Mouse (Mus musculus) cerebellum, adult 8-10 months (tissue): ENCODE measurements at regions not wholly inside any gene's neighbourhood (a gene's known extent, or its start where the extent isn't known, plus 50 kb on each side); places are given as distances from the start of the nearest gene placed in this dataset.

Experiments
- DNase-seq: peaks from one replicate; pipeline ENCODE4 v3.0.0; 2022

DNA sequence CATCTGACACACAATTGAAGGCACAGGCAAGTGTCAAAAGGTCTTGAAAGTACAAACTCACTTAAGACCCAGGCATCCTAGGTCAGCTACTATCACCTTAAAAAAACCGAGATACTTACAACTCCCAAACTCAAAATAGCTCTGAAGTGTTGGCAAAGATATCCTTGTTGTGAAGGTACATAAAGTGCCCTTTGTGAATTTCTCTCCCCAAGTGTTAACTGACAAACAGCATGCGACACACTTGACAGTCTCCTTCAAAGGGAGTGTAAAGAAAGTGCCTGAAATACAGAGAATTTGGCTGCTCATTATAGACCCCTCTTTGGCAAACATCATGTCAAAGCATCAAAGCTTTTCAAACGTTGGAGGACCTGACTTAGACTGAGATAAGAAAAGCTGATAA is 2634.2 kb downstream of the 9330182O14Rik start:
- no peak for DNase-seq

DNA sequence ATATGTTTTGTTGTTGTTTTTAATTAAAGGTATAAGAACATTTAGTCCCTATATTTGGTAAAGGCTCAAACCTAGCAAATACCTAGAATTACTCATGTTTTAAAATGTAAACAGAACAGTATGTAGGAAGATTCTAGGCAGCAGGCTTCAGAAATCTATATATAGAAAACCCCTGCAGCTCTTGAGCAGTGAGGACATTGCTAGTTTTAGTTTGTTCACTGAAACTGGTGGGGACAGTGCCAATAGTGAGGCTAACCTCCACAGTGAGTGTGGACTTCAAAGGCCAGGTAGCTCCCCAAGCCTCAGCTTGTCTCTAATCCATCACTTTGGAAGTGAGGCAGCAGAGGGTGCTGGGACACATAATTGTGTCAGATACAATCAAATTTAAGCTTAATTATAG is 2645.7 kb downstream of the 9330182O14Rik start:
- no peak for DNase-seq

DNA sequence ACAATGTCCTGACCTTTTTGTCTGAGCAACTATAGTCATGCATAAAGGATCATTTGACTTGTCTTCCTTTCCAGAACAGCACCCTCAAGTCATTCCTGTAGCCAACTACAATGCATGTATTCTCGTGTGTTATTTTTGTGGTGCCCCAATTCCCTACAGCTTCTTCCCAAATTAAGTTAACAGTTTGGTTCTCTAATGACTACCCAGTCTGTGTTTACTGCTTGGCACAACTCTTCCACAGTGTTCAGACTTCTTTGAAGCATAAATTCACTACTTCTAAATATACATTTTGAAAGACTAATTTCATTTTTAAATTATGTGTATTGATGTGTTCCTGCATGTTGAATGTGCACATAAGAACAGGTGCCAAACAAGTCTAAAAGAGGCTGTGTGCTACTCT is 2667.1 kb downstream of the 9330182O14Rik start:
- DNase-seq, result no peak

- DNase-seq, result no peak
Measured at GRCm38 (mm10) chr15:42810871-42811490, 2676.8 kb downstream of the 9330182O14Rik start.

- DNase-seq, result no peak
Measured at GRCm38 (mm10) chr15:42815026-42815724, 2681.0 kb downstream of the 9330182O14Rik start.

GRCm38 (mm10) chr15:42838839-42839238 is 2704.7 kb downstream of the 9330182O14Rik start:
- DNase-seq, result no peak

- DNase-seq, result no peak
Measured at GRCm38 (mm10) chr15:42850003-42850402, 2715.8 kb downstream of the 9330182O14Rik start.

DNA sequence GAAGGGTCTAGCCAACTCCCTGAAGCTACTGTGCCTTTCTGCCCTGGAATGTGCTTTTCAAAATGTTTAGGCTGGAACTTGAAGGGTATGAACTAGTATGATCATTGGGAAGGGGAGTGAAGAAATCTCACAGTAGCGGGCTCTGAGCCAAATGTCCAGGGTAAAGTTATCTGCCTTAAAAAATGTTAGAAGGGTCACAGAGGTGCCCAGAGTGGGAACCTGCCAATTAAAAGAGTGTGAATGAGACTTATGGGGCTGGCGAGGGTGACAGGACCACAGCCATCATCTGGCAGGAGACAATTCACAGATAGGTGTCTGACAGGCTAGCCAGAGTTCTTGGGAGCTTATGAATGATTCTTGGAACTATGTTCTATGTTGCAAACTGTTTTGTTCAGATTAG is 2738.3 kb downstream of the 9330182O14Rik start:
- DNase-seq, result no peak

GRCm38 (mm10) chr15:42894611-42895010 is 2760.4 kb downstream of the 9330182O14Rik start:
- no peak for DNase-seq

DNA sequence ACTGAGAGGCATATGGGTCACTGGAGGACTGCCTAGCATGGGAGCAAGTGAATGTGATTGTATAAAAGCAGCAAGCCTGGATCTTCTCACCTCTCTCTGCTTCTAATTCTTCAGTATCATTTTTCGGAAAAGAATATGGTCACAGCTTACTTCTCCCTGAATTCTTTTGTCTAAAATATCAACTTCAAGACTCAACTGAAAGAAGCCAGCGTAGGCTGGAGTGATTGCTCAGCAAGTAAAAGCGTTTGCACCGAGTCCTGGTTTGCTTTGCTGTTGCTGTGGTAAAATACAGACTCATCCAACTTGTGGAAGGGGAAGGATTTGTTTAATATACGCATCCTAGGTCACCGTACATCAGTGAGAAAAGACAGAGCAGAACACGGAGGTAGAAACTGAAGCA is 2765.9 kb downstream of the 9330182O14Rik start:
- DNase-seq, result no peak

GRCm38 (mm10) chr15:42901782-42902181 is 2767.6 kb downstream of the 9330182O14Rik start:
- DNase-seq, result no peak

GRCm38 (mm10) chr15:42911357-42911756 is 2777.2 kb downstream of the 9330182O14Rik start:
- DNase-seq, result no peak

GRCm38 (mm10) chr15:42912880-42913279 is 2778.7 kb downstream of the 9330182O14Rik start:
- no peak for DNase-seq

GRCm38 (mm10) chr15:42913285-42913684 is 2779.1 kb downstream of the 9330182O14Rik start:
- no peak for DNase-seq

DNA sequence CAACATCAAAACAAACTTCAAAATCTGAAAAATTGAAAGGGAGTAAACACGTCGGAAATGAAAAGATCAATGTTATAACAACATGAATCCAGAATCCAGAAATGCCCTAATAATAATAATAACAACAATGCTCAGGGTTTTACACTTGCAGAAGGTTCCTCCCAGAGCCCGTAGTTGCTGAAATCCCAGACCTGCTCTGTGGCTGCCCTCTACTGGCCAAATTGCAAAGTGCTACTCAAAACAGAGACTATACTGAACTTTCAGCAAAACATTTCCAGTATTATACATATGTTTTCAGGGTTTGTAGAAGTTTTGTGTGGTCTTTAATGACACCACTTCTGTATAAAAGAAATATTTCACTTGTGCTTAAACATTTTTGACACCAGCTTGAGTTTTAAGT is 2779.9 kb downstream of the 9330182O14Rik start:
- peak; percentile 47 for DNase-seq

GRCm38 (mm10) chr15:42915195-42915594 is 2781.0 kb downstream of the 9330182O14Rik start:
- no peak for DNase-seq

- no peak for DNase-seq
Measured at GRCm38 (mm10) chr15:42921618-42922017, 2787.5 kb downstream of the 9330182O14Rik start.

- DNase-seq, result no peak
Measured at GRCm38 (mm10) chr15:42928331-42928730, 2794.2 kb downstream of the 9330182O14Rik start.

DNA sequence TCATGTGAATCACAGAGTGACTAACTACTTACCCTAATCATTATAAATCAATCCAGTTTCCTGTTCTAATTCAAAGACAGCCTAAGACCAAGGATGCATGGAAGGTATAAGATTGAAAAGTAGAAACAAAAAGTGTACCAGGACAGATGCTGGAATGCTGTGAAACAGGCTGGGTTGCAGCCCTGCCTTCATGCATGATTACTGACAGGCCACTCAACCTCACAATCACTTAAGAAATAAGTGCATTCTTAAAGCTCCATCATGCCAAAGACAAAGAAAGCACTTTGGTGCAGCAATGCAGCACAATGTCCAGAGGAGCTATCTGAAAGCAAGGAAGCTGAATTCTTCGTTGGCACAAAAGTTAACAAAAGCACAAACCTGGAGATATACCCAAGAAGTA is 2810.4 kb downstream of the 9330182O14Rik start:
- no peak for DNase-seq

DNA sequence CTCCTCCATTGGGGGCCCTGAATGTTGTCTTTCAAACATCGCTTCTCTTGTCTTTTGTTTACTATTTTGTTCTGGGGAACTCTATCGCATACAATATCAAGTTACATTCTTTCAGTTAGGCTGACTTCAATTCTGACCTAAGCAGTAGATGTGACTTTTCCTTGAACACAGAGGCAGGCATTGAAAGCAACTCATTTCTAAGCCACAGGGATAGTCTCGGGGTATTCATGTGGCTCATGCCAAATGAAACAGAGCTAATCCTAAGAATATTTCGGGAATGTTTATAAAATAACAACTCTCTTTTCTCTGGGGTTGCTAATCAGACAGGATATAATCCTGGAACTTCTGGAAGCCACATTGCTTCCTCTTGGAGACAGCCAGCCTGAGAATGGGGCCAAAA is 2821.0 kb downstream of the 9330182O14Rik start:
- DNase-seq, result no peak

DNA sequence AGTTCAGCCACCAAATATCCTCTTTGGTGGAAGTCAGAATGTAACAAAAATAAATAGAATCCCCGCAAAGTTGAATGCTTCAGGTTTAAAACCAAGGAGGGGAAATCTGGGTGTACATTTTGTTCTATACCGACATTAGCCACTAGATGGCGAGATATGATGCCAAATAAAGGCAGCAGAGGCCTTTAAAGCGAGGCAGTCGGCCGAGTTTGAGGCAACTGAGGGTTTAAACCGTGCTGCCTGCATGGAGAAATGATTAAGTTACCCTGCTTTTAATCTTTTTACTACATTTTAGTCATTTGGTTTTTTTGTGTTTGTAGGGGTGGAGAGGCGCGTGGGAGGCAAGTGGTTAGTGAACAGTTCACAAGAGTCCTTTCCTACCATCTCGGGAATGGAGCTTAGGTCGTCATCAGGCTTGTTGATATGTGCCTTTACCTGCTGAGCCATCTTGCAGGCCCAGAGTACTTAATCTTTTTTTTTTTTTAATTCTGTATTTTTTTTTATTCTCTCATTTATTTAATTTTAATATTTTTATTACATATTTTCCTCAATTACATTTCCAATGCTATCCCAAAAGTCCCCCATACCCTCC is 2828.7 kb downstream of the 9330182O14Rik start:
- peak; percentile 61 for DNase-seq

- DNase-seq, result no peak
Measured at GRCm38 (mm10) chr15:42965314-42965713, 2831.1 kb downstream of the 9330182O14Rik start.
